Mouse (Mus musculus): Measurements from ENCODE around the gene Itga6. TPM values are rescaled to one million over a fixed set of nuclear protein-coding genes. Genes with fewer than 3 reads are reported as not detected.
A peak's percentile ranks its signal among the peaks of the same experiment; 100 is the strongest.

The Itga6 gene
- polyA plus RNA-seq, 1 experiment from 2014 or later, result 84.8 TPM

DNA sequence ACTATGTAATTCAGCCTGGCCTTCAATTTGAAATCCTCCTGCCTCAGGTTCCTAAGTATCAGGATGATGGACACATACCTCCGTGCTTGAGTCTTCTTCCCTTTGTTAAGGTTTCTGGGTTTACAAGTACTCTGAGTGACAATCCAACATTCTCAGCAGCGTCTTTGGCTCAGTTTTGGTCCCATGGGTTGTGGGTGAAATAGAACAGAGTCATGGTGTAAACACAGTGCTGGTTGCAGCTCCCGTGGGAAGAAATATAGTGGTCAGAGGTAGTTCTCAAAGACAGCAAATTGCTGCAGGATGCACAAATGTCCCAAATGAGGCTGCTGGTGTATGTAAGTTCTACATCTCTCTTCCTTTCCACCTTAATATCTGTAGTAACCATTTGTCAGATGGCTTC lies 21.8 kb upstream of the Itga6 start:
- 93% methylated on average over 3 of the region's 3 CpGs for WGBS (ENCODE audit: missing documents)
- H3K27ac ChIP-seq, result no peak overlapping the region
- H3K36me3 ChIP-seq (ENCODE audit: inconsistent target), result no peaks in the 10 kb centered on the region
- H3K79me2 ChIP-seq (ENCODE audit: inconsistent target), result no peaks in the 10 kb centered on the region
- no peak overlapping the region for H3K4me3 ChIP-seq (ENCODE audit: inconsistent target)

DNA sequence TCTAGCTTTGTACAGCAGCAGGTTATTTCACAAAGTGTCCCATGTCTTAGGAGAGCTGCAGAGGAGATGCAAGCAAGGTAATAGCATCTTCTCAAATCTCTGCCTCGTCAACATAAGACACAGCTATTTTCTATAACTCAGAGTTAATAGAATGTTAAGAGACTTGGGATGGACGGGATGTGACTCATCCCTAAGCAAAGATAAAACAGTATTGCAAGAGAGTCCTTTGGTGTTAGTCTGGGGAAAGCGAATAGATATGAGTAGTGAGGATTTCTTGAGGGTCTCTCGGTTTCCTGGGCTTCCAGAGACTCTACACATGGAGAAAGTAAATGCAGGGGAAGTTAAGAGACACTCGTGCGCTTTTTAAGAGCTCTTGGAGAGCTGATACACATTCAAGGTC lies 21.4 kb upstream of the Itga6 start:
- Histone ChIP-seq H3K79me2 (ENCODE audit: inconsistent target) (no peaks in the 10 kb centered on the region), H3K27ac (no peak overlapping the region), H3K4me3 (ENCODE audit: inconsistent target) (no peak overlapping the region), H3K36me3 (ENCODE audit: inconsistent target) (no peaks in the 10 kb centered on the region)
- 92% methylated on average over 6 of the region's 6 CpGs for WGBS (ENCODE audit: missing documents)

DNA sequence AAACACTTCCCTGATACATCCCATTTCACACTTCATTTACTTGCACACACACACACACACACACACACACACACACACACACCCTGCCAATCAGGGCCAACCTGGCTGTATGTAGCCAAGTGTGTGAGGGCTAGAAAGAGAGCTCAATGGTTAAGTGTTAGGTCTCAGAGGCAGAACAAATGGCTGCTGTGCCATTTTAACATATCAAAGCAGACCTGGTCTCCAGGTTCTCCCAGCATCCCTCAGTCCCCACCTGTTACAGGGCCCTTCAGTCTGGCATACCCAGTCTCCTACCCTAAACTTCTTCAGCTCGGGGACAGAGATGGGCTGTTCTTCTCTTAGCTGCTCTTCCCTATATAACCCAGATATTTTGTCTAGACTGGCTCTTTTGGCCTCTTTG lies 20.0 kb upstream of the Itga6 start:
- Histone ChIP-seq H3K36me3 (ENCODE audit: inconsistent target) (no peaks in the 10 kb centered on the region), H3K4me3 (ENCODE audit: inconsistent target) (no peak overlapping the region), H3K79me2 (ENCODE audit: inconsistent target) (no peaks in the 10 kb centered on the region), H3K27ac (no peak overlapping the region)
- 94% methylated on average over 1 of the region's 1 CpGs for WGBS (ENCODE audit: missing documents)

DNA sequence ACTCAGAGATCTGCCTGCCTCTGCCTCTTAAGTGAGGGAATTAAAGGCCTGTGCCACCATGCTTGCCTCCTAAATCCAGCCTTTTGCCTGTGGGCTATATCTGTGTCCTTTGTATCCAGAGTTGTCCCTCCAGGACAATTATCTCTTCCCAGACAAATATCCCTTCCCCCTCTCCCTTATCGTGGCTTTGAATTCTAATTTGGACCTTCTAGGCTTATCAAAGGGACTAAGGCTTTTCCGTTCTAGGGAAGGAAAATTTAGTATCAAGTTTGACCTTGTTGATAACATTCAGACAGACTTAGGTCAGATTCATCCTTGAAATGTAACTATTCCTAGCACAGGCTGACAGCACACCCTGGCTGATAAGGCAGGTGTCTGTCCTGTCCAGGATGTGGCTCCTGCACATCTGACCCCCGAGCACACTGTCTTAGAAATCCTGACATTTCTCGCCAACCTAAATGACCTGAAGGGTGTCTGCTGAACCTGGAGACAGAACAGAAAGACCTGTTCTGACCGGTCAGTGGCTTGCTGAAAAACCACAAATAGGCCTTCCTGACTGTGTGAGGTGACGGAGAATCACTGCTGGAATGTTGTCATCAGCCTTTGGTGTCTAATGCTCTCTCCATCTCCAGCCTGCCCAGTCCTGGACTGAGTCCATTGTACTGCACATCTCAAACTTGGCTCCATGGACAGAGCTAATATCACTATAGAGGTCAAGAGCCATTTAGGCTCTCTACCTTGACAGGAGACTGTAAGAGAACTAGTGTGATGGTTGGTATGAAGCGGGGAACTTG lies 18.3 kb upstream of the Itga6 start:
- Histone ChIP-seq H3K36me3 (ENCODE audit: inconsistent target) (no peaks in the 10 kb centered on the region), H3K4me3 (ENCODE audit: inconsistent target) (no peak overlapping the region), H3K27ac (no peak overlapping the region), H3K79me2 (ENCODE audit: inconsistent target) (no peaks in the 10 kb centered on the region)
- 96% methylated on average over 7 of the region's 7 CpGs for whole genome bisulfite sequencing (ENCODE audit: missing documents)

DNA sequence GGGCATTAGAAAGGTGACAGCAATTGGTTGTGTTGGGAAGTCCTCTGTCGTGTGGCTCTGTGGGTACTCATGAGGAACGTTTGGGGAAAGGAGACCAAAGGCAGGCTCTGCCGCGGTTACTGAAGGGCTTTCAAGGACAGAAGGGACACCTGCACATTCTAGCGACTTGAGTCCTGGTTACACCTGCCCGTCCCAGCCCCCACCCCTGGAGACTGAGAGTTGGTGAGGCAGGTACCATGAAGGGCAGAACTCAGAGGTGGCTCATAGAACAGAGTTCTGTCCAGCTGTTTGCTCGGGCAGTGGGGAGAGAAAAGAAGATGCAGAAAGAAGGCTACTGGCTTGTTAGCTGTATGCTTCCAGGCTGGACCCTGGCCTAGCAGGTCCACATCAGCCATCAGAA lies 17.1 kb upstream of the Itga6 start:
- 85% methylated on average over 7 of the region's 7 CpGs for WGBS (ENCODE audit: missing documents)

DNA sequence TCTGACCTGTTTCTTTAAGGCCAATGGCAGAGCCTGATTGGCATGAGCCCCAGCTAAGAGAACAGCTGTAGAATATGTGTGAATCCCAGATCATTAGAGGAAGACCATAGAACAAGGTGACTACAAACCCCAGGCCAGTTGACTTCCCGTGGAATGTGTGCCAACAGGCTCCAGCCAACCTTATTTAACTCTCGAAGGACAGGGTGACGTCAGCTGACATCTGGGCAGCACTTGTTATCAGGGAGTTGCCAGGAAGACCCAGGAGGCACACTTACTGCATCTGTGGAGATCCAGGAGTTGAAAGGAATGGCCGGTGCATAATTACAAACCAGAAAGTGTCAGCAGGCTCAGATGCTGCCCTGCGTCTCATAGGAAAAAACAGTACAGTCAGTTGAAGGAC lies 16.6 kb upstream of the Itga6 start:
- 88% methylated on average over 5 of the region's 5 CpGs for WGBS (ENCODE audit: missing documents)
- Histone ChIP-seq H3K4me3 (ENCODE audit: inconsistent target) (no peak overlapping the region), H3K27ac (no peak overlapping the region), H3K79me2 (ENCODE audit: inconsistent target) (no peaks in the 10 kb centered on the region), H3K36me3 (ENCODE audit: inconsistent target) (no peaks in the 10 kb centered on the region)

More for the DNA sequence above, 17.1 kb upstream of the Itga6 start:
- Histone ChIP-seq H3K36me3 (ENCODE audit: inconsistent target) (no peaks in the 10 kb centered on the region), H3K79me2 (ENCODE audit: inconsistent target) (no peaks in the 10 kb centered on the region), H3K27ac (no peak overlapping the region), H3K4me3 (ENCODE audit: inconsistent target) (no peak overlapping the region)

DNA sequence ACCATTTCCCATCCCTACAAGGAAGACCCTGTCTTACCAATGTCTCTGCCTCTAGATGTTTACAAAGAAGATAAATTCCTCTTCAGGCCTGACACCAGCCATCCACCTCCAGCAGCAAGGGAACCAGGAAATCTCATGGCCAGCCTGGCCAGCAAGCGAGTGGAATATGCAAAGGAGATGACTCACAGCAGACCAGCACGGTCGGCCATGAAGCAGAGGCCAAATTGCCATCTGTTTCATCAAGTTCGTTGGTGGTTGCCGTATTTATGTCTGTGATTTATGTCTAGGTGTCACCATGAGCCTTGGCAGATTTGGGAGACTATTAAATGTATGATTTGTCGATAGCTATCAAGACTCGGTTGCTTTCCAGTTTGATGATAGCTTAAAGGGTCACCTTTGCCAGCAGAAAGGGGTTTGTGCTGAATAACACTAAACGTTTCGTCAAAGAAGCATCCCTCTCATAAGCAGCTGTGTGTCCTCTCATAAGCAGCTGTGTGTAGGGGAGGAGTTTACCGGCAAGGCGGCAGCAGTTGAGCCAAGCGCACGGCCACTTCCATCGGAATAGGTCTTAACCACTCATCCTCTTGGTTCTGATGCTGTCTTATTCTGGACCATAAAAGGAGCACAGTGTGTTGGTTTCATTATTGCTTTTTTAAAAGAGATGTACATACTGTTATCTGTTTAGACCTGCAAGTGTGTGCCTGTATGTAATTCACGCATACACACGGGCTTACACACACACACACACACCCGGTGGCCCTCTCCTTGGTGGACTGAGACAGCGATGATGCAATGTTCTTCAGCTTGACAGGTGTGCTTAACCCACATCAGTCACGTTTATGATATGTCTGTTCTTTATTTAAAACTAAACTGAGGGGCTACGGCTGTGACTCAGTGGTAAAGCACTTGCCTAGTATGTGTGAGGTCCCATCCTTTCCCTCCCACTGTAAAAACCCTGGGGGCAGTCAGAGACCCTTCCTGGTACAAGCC lies 14.5 kb upstream of the Itga6 start:
- 81% methylated on average over 20 of the region's 20 CpGs for WGBS (ENCODE audit: missing documents)
- Histone ChIP-seq H3K36me3 (ENCODE audit: inconsistent target) (no peaks in the 10 kb centered on the region), H3K27ac (no peak overlapping the region), H3K79me2 (ENCODE audit: inconsistent target) (no peaks in the 10 kb centered on the region), H3K4me3 (ENCODE audit: inconsistent target) (no peak overlapping the region)

DNA sequence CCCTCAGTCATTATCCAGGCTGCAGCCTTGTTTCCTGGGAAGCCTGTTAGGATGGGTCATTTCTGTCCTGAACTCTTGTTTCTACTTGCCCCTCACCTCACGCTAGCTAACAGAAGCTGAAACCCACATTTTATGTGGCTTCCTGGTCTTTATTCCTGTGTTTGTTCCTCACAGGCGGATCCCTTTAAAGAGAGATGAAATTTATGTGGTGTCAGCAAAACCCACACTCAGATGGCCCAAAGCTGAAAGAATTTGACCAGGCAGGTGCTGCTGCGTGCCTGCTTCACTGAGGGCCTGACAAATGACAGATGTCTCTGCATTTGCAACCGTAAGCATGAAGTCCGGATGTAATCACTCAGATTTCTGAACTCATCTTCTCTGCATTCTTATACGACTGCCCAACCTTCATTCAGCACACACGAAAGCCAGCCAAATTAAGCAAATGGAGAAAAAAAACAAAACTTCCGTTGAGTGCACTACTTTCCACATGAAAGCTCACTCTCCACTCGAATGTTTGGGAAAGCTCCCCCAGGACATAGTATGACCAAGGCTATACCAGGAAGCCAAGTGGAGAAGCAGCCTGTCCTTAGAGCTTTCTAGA lies 10.5 kb upstream of the Itga6 start:
- H3K27ac ChIP-seq, result no peak overlapping the region
- H3K4me3 ChIP-seq (ENCODE audit: inconsistent target), result no peak overlapping the region
- no peaks in the 10 kb centered on the region for H3K36me3 ChIP-seq (ENCODE audit: inconsistent target)
- H3K79me2 ChIP-seq (ENCODE audit: inconsistent target), result no peaks in the 10 kb centered on the region
- 50% methylated on average over 9 of the region's 9 CpGs for WGBS (ENCODE audit: missing documents)

DNA sequence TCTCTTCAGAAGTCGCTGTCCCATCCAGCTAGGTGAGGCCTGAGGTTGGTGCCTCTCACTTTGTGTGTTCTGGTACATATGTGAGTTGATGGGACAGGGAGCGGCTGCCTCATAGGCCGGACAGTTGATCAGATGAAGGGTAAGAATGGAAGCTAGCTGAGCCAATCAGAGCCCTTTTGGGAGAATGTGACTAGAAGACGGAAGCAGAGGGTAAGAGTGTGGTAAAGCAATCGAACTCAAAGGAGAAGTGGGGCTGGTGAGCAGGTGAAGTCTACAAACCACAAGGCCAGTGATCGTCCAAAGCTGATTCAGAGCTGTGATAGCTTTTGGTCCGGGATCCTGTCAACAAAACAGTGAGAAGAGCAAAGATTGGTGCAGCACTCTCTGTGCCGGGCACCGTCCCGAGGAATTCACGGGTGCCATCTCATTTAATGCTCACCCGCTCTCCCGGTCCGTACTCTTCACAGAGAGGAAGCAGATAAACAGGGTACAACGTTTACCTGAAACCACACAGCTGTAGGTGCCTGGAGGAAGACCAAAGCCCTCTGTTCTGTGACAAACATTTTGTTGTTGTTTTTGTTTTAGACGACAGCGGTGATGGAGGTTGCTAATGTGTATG lies 9.8 kb upstream of the Itga6 start:
- WGBS (ENCODE audit: missing documents), result 35% methylated on average over 17 of the region's 17 CpGs
- Histone ChIP-seq H3K4me3 (ENCODE audit: inconsistent target) (no peak overlapping the region), H3K79me2 (ENCODE audit: inconsistent target) (no peaks in the 10 kb centered on the region), H3K27ac (no peak overlapping the region), H3K36me3 (ENCODE audit: inconsistent target) (no peaks in the 10 kb centered on the region)

DNA sequence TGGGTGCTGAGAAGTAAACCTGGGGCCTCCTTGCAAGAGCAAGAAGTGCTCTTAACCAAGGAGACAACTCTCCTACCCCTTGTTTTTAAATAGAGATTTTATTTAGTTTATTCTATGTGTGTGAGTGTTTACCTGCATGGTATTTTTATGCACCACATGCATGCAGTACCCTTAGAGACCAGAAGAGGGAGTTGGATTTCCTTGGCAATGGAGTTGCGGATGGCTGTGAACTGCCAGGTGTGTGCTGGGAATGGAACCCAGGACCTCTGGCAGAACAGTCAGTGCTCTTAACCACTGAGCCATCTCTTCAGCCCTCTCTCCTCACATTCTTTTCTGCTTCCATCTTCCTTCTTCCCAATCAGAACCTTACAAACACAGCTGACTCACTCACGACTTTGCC lies 9.2 kb upstream of the Itga6 start:
- WGBS (ENCODE audit: missing documents), result 100% methylated on average over 2 of the region's 2 CpGs
- Histone ChIP-seq H3K79me2 (ENCODE audit: inconsistent target) (no peaks in the 10 kb centered on the region), H3K4me3 (ENCODE audit: inconsistent target) (no peak overlapping the region), H3K36me3 (ENCODE audit: inconsistent target) (no peaks in the 10 kb centered on the region), H3K27ac (no peak overlapping the region)

DNA sequence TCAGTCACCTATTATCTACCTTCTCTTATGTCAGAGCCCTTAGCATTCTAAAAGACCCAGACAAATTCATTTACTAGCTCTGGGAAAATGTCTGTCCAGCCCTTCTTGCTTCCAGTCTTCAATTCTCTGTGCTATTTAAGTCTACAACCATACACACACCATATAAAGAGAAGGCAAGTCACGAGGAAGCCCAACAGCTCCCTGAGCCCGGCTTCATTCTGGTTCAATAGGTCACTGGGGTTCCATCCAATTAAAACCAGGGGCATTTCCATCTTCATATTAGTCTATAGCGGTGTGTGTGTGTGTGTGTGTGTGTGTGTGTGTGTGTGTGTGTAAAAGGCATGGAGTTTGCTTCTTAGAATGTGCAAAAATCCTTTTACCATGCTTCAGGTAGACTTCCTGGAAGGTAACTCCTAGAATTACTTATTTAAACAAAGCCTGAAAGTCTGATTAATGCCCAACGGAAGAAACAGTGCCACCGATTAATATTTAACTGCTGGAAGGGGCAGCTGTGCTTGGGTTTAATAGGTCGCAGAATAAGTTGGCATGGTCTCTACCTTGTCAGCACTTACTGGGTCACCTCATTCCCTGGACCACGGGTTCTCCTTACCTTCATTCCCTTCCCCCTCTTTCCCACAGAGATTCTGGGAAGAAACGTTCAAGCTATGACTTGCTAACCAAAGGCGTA lies 6.1 kb upstream of the Itga6 start:
- Histone ChIP-seq H3K27ac (no peak overlapping the region), H3K36me3 (ENCODE audit: inconsistent target) (no peaks in the 10 kb centered on the region), H3K79me2 (ENCODE audit: inconsistent target) (no peaks in the 10 kb centered on the region), H3K4me3 (ENCODE audit: inconsistent target) (no peak overlapping the region)
- 92% methylated on average over 9 of the region's 9 CpGs for WGBS (ENCODE audit: missing documents)

DNA sequence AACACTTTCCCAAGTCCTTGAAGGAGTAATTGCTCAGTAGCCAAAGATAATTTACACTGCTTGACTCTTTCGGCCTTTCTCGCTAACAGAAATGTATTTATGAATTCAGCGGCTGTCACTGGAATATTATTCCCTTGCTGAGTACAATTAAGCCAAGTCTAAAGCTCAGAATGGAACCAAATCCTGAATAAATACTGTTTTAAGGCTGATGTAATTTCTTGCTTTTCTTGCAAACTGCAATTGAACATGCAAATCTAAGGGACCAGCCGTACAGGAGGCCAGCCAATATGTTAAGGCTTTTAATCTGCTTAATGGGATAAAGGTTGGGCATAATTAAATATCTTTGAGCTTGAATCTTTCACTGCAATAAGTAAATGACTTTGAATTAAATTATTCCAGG lies 2.9 kb upstream of the Itga6 start:
- Histone ChIP-seq H3K36me3 (ENCODE audit: inconsistent target) (no peaks in the 10 kb centered on the region), H3K79me2 (ENCODE audit: inconsistent target) (no peaks in the 10 kb centered on the region), H3K27ac (no peak overlapping the region), H3K4me3 (ENCODE audit: inconsistent target) (no peak overlapping the region)
- WGBS (ENCODE audit: missing documents), result 100% methylated on average over 4 of the region's 4 CpGs

DNA sequence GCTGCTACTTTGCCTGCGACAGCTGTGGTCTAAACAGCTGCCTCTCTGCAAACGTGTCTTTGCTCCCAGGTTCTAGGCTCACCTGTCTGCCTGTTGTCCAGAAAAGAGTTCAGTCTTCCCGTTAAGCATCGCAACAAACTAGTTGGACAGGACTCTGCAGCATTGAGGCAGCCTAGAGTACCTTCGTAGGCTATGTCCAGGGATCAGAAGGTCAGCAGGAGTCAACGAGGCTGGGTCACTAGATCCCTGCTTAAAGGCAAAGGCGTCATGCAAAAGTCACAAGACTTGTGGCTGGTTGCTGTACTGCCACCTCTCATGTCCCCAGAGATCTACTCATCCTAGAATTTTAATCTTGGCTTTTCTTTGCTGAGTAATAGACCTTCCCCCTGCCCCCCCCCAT lies 2.0 kb upstream of the Itga6 start:
- Histone ChIP-seq H3K79me2 (ENCODE audit: inconsistent target) (no peaks in the 10 kb centered on the region), H3K4me3 (ENCODE audit: inconsistent target) (no peak overlapping the region), H3K36me3 (ENCODE audit: inconsistent target) (no peaks in the 10 kb centered on the region), H3K27ac (no peak overlapping the region)
- WGBS (ENCODE audit: missing documents), result 95% methylated on average over 7 of the region's 7 CpGs

DNA sequence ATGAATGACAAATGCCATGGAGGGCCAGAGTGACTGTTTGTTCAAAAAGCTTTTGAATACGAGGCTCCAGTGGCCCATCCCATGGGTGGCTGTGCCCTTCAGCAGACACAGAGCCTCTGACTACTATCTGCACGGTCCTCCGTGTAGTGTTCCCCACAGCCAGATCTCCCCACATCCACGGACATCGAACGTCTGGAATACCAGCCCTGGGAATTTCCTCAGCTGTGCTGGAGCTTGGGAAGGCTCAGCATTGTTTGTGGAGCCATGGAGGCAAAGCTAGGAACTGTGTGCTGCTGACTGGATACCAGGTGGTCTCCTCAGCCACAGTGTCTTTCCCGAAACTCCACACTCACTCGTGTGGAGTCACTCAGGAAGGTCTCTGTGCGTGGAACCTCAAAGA lies 1.1 kb upstream of the Itga6 start:
- no peak overlapping the region for H3K4me3 ChIP-seq (ENCODE audit: inconsistent target)
- H3K27ac ChIP-seq, result peak overlapping the region; percentile 88
- WGBS (ENCODE audit: missing documents), result 64% methylated on average over 9 of the region's 9 CpGs
- H3K79me2 ChIP-seq (ENCODE audit: inconsistent target), result no peaks in the 10 kb centered on the region
- H3K36me3 ChIP-seq (ENCODE audit: inconsistent target), result no peaks in the 10 kb centered on the region

Data from macrophage (primary cell).